Mouse (Mus musculus) megakaryocyte-erythroid progenitor cell, adult 5-6 weeks (primary cell): ENCODE measurements around the gene Plk5. TPM values are rescaled to one million over a fixed set of nuclear protein-coding genes. Genes with fewer than 3 reads are reported as not detected.
"Not testable (repeated sequence)": the region's sequence is repeated elsewhere in the genome, so short reads cannot be mapped to it uniquely, and the experiment has no call there.

Experiments
- ATAC-seq: replicated peaks from 2 replicates; pipeline ENCODE4 v1.8.0; 2016; ENCODE audit warnings: mild to moderate bottlenecking, inconsistent platforms; ENCODE audit not compliant: severe bottlenecking, poor library complexity, low FRiP score, low TSS enrichment
- total RNA-seq, 2 experiments: library from RNA; stranded (forward) in 1 of 2; stranded (reverse) in 1 of 2; fragments of 200-1000, 215-1000 nt in 1 of 2; fragments of >200 nt in 1 of 2; fragmentation: Nextera tagmentation in 1 of 2; gene quantifications; 2 replicates each; pipeline ENCODE4 v1.2.3; 2014 to 2017

The Plk5 gene
- total RNA-seq, 2 experiments from 2014 or later: not detected

GRCm38 (mm10) chr10:80330084-80330483 lies 26.2 kb upstream of the Plk5 start:
- no peak for ATAC-seq

- ATAC-seq: no peak
Observed at GRCm38 (mm10) chr10:80330888-80331287, 25.4 kb upstream of the Plk5 start.

- peak; percentile 58 for ATAC-seq
Observed at GRCm38 (mm10) chr10:80331636-80332524, 24.4 kb upstream of the Plk5 start.

DNA sequence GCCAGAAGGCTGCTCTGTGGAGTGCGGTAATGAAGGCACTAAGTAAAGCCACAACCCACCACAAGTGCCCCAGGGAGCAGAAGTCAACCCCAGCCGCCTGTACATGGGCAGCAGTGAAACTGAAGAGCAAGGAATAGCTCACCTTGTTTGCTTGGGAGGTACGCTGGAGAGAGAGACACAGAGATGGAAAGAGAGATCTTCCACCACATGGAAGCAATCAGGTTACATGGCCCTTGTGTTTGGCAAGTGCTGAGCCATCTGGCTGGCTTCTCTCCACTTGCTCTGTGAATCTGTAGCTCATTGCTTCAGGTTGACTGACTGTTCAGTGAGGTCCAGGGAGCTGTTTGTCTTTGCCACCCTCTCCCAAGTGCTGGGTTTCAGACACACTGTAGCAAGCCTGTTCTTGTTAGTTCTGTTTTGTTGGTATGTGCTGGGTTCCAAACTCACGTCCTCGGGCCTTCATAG lies 23.7 kb upstream of the Plk5 start:
- ATAC-seq: no peak

DNA sequence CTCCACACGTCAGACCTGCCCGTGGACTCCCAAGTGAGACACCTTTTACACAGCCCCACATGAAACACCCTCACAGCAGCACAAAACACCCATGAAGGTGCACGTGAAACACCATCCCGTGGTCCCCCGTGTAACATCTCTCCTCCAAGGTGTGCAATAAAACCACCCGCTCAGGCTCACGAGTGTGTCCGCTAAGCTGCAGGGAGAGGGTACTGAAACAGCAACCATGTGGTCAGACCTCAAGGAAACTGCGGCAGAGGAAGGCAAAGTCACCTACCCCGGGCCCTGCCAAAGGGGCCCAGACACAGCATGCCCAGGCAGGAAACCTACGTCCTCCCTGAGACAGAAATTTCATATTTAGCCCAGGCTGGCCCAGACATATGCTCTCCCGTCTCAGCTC lies 20.0 kb upstream of the Plk5 start:
- no peak for ATAC-seq

DNA sequence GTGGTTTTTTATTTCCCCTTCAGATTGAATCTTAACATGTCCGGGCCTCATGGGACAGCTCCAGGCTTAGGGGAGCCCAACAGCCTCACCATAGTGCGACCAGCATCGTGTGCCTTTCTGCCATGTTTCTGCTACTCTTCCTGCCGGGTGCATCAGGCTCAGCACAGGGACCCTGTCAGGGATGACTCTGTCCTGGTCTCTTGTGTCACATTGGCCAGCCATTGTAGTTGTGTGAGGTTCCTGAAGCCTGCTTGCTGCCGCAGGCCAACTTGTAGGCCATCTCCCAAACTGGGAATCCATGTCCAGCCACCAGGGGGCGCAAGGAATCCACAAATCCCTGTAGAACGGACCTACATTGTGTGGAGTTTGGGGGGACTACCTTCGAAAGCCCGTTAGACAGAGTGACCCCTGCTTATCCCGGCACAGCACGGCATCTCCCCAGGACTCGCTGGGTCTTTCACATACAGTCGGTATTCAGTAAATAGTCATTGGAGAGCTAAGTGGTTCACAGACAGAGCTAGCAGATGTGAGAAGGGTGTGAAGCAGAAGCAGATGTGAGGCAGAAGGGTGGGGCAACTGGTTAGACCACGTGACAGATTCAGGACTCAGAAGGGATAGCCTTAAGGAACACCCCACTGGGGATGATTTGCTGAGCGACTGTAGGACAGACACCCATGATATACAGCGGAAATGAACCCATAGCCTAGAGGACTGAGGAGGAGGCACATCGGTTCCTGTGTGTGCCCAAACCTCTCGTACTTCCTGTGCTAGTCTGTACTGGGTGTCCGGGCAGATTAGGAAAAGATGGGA lies 16.1 kb upstream of the Plk5 start:
- 0 out of 2 replicates have a peak, but pooled peaks have one; percentile 20 for ATAC-seq

DNA sequence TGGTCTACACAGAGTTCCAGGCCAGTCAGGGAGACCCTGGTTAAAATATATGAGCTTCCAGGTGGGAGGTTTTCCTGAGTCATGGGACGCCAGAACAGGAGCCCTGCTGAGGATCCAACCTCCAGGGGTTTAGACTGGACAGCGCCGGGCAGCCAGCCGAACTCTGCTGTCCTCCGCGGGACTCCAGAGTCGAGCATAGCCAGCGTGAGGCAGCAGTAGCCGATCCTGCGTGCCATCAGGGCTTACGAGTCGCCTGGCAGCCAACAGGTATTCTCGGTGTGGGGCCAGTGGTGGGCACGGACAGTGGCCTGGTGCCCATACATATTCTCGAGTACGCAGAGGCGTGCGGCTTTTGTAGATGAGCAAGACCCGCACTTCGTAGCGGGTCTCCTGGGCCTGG lies 15.2 kb upstream of the Plk5 start:
- no peak for ATAC-seq

- ATAC-seq: no peak
Observed at GRCm38 (mm10) chr10:80341491-80342304, 14.6 kb upstream of the Plk5 start.

DNA sequence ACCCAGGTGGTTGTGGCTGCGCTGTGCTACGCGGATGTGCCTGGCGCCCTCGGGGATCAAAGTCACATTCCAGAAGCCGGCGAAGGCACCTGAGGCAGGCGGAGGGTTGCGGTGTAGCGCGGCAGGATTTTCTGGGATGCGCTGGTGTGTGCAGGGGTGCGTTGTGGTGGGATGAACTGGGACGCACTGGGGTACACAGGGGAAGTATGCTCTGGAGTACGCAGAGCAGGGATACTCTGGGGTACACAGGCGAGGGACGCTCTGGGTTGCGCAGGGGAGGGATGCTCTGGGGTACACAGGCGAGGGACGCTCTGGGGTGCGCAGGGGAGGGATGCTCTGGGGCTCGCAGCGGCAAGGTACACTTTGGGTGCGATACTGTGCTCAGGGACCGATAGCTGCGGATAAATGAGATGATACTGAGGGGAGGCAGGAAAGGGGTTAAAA lies 13.9 kb upstream of the Plk5 start:
- no peak for ATAC-seq

- peak; percentile 12; the same call in 1 of the 2 replicates for ATAC-seq
Observed at GRCm38 (mm10) chr10:80342749-80343424, 13.4 kb upstream of the Plk5 start.

DNA sequence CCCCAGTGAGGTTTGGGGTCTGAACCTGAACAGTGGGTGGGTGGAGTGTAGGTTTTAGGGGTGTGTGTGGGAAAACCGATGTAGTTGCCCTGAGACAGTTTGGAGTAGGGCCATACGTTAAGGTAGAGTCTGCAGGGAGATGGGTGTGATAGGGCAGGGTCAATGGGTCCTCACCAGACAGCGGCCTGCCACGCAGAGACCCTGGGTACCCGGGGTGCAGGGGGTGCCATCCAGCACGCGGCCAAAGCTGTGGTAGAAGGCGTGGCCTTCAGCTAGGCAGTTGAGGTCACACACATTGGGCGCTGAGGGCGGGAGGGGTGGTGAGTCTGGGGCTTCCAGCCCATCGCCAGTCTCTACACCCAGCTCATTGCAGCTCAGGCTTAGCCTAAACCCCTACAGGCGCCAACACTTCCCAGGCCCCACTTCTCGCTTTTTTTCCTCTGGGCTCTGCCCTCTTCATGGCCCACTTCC lies 12.8 kb upstream of the Plk5 start:
- no peak; the same call in 1 of the 2 replicates for ATAC-seq

- ATAC-seq: peak; percentile 59
Observed at GRCm38 (mm10) chr10:80344131-80344661, 12.1 kb upstream of the Plk5 start.

GRCm38 (mm10) chr10:80345122-80345521 lies 11.1 kb upstream of the Plk5 start:
- no peak for ATAC-seq

- ATAC-seq: not testable (repeated sequence)
Observed at GRCm38 (mm10) chr10:80345929-80346328, 10.3 kb upstream of the Plk5 start.

GRCm38 (mm10) chr10:80347514-80347967 lies 8.7 kb upstream of the Plk5 start:
- ATAC-seq: no peak

- 0 out of 2 replicates have a peak, but pooled peaks have one; percentile 18 for ATAC-seq
Observed at GRCm38 (mm10) chr10:80348244-80348781, 7.9 kb upstream of the Plk5 start, which contains the start of gene Adamtsl5. TSS of gene Adamtsl5 (minus strand) at chr10:80348412.

- ATAC-seq: no peak
Observed at GRCm38 (mm10) chr10:80348981-80349380, 7.3 kb upstream of the Plk5 start.

DNA sequence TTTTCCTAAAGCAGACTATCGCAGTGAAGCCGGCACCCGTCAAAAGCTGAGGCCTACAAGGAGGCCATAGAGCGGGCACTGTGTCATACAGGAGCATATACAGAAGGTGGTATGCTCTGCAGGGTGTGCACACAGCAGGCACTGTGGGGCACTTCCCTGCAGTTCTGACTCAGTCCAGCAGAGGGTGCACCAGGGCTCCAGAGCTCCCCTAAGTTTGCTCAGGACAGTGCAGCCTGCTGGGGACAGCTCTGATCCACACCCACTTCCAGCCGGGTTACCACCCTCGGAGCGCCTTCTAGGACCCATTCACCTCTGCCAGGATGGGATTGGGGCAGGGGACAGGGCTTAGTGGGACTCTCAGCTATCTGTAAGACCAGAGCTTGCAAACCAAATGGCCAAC lies 6.0 kb upstream of the Plk5 start:
- peak; percentile 86 for ATAC-seq
